Mouse (Mus musculus): ENCODE results near the gene Fndc5.

Gene Fndc5

GRCm38 (mm10) chr4:129149321-129149720 lies 12.5 kb downstream of the Fndc5 start:
- no peak for DNase-seq

- DNase-seq, result peak; percentile 67
Measured at GRCm38 (mm10) chr4:129151276-129151811, 14.5 kb downstream of the Fndc5 start.

GRCm38 (mm10) chr4:129157541-129157940 lies 20.7 kb downstream of the Fndc5 start:
- DNase-seq, result no peak

GRCm38 (mm10) chr4:129158549-129158948 lies 21.8 kb downstream of the Fndc5 start:
- DNase-seq, result no peak

- no peak for DNase-seq
Measured at GRCm38 (mm10) chr4:129161076-129161475, 24.3 kb downstream of the Fndc5 start.

- no peak for DNase-seq
Measured at GRCm38 (mm10) chr4:129161581-129162255, 24.9 kb downstream of the Fndc5 start.

GRCm38 (mm10) chr4:129172529-129172928 lies 35.7 kb downstream of the Fndc5 start:
- DNase-seq, result no peak

- DNase-seq, result no peak
Measured at GRCm38 (mm10) chr4:129179560-129179959, 42.8 kb downstream of the Fndc5 start.

GRCm38 (mm10) chr4:129188041-129188659 lies 51.4 kb downstream of the Fndc5 start:
- no peak for DNase-seq

- DNase-seq, result peak; percentile 49
Measured at GRCm38 (mm10) chr4:129188803-129189541, 52.2 kb downstream of the Fndc5 start.

GRCm38 (mm10) chr4:129189542-129190519 lies 53.0 kb downstream of the Fndc5 start, which contains the start of the genes S100pbp and Yars:
TSS of gene S100pbp (minus strand) at chr4:129189727.
TSS of gene Yars (plus strand) at chr4:129189760.
- peak; percentile 99 for DNase-seq

GRCm38 (mm10) chr4:129190538-129190937 lies 53.7 kb downstream of the Fndc5 start:
- DNase-seq, result peak; percentile 27

GRCm38 (mm10) chr4:129191691-129192090 lies 54.9 kb downstream of the Fndc5 start:
- no peak for DNase-seq

Measured in kidney, adult 9 months (tissue).